Mouse (Mus musculus): ENCODE results near the gene Dpysl5. TPM values are rescaled to one million over a fixed set of nuclear protein-coding genes. Genes with fewer than 3 reads are reported as not detected.
A peak's percentile ranks its signal among the peaks of the same experiment; 100 is the strongest.

The Dpysl5 gene
- polyA plus RNA-seq, 1 experiment from 2014 or later = 17.0 TPM

- Histone ChIP-seq H3K4me1 (ENCODE audit: control insufficient read depth, insufficient read depth, low read length) (no peaks in the 10 kb centered on the region), H3K4me3 (ENCODE audit: low read depth, low read length) (no peak overlapping the region), H3K36me3 (ENCODE audit: control insufficient read depth, insufficient read depth, low read length) (no peaks in the 10 kb centered on the region), H3K27ac (replicated peaks; ENCODE audit: low read depth, low read length) (no peak overlapping the region), H3K27me3 (replicated peaks; ENCODE audit: control insufficient read depth, insufficient read depth, low read length) (no peaks in the 10 kb centered on the region), H3K9me3 (ENCODE audit: control insufficient read depth, low read length) (no peaks in the 10 kb centered on the region), H3K4me2 (ENCODE audit: low read depth, low read length) (no peak overlapping the region), H3K9ac (ENCODE audit: low read depth, low read length) (no peak overlapping the region)
- ATAC-seq (ENCODE audit: low read depth) (no peak), DNase-seq (ENCODE audit: low spot score) (no peak)
- 53% methylated on average over 3 of the region's 3 CpGs for WGBS
These were observed 78.7 kb downstream of the Dpysl5 start for GRCm38 (mm10) chr5:30790047-30790446.

DNA sequence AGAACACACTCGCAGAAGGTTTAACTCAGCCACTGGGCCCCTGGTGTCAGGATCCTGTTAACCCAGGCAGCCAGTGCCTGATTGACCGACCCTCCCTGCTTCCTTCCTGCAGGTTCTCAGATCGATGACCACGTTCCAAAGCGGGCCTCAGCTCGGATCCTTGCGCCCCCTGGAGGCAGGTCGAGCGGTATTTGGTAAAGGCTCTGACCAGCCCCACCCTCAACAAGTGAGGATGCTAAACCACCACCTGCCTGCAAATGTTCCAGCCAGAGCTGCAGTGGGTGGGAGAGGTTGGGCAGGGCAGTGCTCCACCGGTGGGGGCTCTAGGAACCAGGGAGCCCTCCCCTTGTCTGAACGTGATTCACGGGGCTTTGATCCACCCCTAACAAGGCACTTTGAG lies 84.8 kb downstream of the Dpysl5 start:
- WGBS = 16% methylated on average over 12 of the region's 12 CpGs
- Histone ChIP-seq H3K4me1 (ENCODE audit: control insufficient read depth, insufficient read depth, low read length) (no peaks in the 10 kb centered on the region), H3K4me2 (ENCODE audit: low read depth, low read length) (no peak overlapping the region), H3K36me3 (ENCODE audit: control insufficient read depth, insufficient read depth, low read length) (no peaks in the 10 kb centered on the region), H3K4me3 (ENCODE audit: low read depth, low read length) (no peak overlapping the region), H3K27ac (replicated peaks; ENCODE audit: low read depth, low read length) (no peak overlapping the region), H3K27me3 (replicated peaks; ENCODE audit: control insufficient read depth, insufficient read depth, low read length) (no peaks in the 10 kb centered on the region), H3K9ac (ENCODE audit: low read depth, low read length) (no peak overlapping the region), H3K9me3 (ENCODE audit: control insufficient read depth, low read length) (no peaks in the 10 kb centered on the region)
- DNase-seq (ENCODE audit: low spot score) (peak; percentile 56), ATAC-seq (ENCODE audit: low read depth) (peak; percentile 75)

GRCm38 (mm10) chr5:30797482-30797881 lies 86.1 kb downstream of the Dpysl5 start:
- H3K4me3 ChIP-seq (ENCODE audit: low read depth, low read length) = no peak overlapping the region
- ATAC-seq (ENCODE audit: low read depth) (0 out of 2 replicates have a peak, but pooled peaks have one; percentile 26), DNase-seq (ENCODE audit: low spot score) (no peak)
- no peaks in the 10 kb centered on the region for H3K4me1 ChIP-seq (ENCODE audit: control insufficient read depth, insufficient read depth, low read length)
- 72% methylated on average over 7 of the region's 7 CpGs for WGBS
- H3K27me3 ChIP-seq (replicated peaks; ENCODE audit: control insufficient read depth, insufficient read depth, low read length) = no peaks in the 10 kb centered on the region
- no peak overlapping the region for H3K9ac ChIP-seq (ENCODE audit: low read depth, low read length)
- no peak overlapping the region for H3K27ac ChIP-seq (replicated peaks; ENCODE audit: low read depth, low read length)
- H3K36me3 ChIP-seq (ENCODE audit: control insufficient read depth, insufficient read depth, low read length) = no peaks in the 10 kb centered on the region
- H3K9me3 ChIP-seq (ENCODE audit: control insufficient read depth, low read length) = no peaks in the 10 kb centered on the region
- H3K4me2 ChIP-seq (ENCODE audit: low read depth, low read length) = no peak overlapping the region

DNA sequence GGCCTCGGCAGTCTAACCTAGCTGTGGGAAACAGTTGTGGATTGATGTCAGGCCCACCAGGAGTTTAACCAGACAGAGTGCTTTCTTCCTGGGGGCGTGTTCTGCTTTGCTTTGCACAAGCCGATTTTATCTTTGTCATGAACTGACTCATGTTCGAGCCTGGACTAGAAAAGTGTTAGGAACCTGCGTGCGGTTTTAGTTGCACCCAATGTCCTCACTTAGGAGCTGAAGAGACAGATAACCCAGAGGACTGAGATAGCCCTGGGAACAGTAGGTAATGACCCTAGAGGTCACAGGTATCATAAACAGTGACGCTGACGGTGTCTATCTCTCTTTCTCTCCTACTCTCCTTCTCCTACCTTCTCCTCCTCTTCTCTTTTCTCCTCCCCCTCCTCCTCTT lies 86.6 kb downstream of the Dpysl5 start:
- Histone ChIP-seq H3K9ac (ENCODE audit: low read depth, low read length) (no peak overlapping the region), H3K27ac (replicated peaks; ENCODE audit: low read depth, low read length) (no peak overlapping the region), H3K36me3 (ENCODE audit: control insufficient read depth, insufficient read depth, low read length) (no peaks in the 10 kb centered on the region), H3K4me1 (ENCODE audit: control insufficient read depth, insufficient read depth, low read length) (no peaks in the 10 kb centered on the region), H3K4me3 (ENCODE audit: low read depth, low read length) (no peak overlapping the region), H3K9me3 (ENCODE audit: control insufficient read depth, low read length) (no peaks in the 10 kb centered on the region), H3K27me3 (replicated peaks; ENCODE audit: control insufficient read depth, insufficient read depth, low read length) (no peaks in the 10 kb centered on the region), H3K4me2 (ENCODE audit: low read depth, low read length) (no peak overlapping the region)
- 81% methylated on average over 8 of the region's 8 CpGs for WGBS
- DNase-seq (ENCODE audit: low spot score) (no peak), ATAC-seq (ENCODE audit: low read depth) (no peak)

DNA sequence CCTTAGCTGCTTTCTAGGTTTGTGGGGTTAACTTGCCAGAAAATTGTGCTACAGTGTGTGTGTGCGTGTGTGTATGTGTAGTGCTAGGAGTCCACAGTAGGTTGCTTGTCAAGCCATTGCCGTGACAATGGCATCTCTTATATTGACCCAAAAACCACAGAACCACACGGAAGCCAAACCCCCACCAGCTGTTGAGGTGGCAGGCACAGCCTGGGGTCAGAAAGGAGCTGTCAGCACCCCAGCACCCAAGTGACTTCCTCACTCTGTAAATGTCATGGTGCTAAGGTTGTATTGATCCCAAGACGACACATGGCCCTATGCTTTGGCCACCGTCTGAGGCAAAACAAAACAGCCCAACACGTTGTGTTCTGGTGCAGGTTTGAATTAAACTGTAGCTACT lies 87.6 kb downstream of the Dpysl5 start:
- Histone ChIP-seq H3K27me3 (replicated peaks; ENCODE audit: control insufficient read depth, insufficient read depth, low read length) (no peaks in the 10 kb centered on the region), H3K36me3 (ENCODE audit: control insufficient read depth, insufficient read depth, low read length) (no peaks in the 10 kb centered on the region), H3K4me3 (ENCODE audit: low read depth, low read length) (no peak overlapping the region), H3K27ac (replicated peaks; ENCODE audit: low read depth, low read length) (no peak overlapping the region), H3K4me2 (ENCODE audit: low read depth, low read length) (no peak overlapping the region), H3K4me1 (ENCODE audit: control insufficient read depth, insufficient read depth, low read length) (no peaks in the 10 kb centered on the region), H3K9me3 (ENCODE audit: control insufficient read depth, low read length) (no peaks in the 10 kb centered on the region), H3K9ac (ENCODE audit: low read depth, low read length) (no peak overlapping the region)
- DNase-seq (ENCODE audit: low spot score) (no peak), ATAC-seq (ENCODE audit: low read depth) (no peak)
- WGBS = 58% methylated on average over 6 of the region's 6 CpGs

GRCm38 (mm10) chr5:30802724-30803467 lies 91.5 kb downstream of the Dpysl5 start:
- Histone ChIP-seq H3K27me3 (replicated peaks; ENCODE audit: control insufficient read depth, insufficient read depth, low read length) (no peaks in the 10 kb centered on the region), H3K36me3 (ENCODE audit: control insufficient read depth, insufficient read depth, low read length) (no peaks in the 10 kb centered on the region), H3K4me1 (ENCODE audit: control insufficient read depth, insufficient read depth, low read length) (no peaks in the 10 kb centered on the region), H3K9ac (ENCODE audit: low read depth, low read length) (no peak overlapping the region), H3K4me2 (ENCODE audit: low read depth, low read length) (no peak overlapping the region), H3K4me3 (ENCODE audit: low read depth, low read length) (no peak overlapping the region), H3K27ac (replicated peaks; ENCODE audit: low read depth, low read length) (no peak overlapping the region), H3K9me3 (ENCODE audit: control insufficient read depth, low read length) (no peaks in the 10 kb centered on the region)
- 62% methylated on average over 12 of the region's 12 CpGs for WGBS
- DNase-seq (ENCODE audit: low spot score) (no peak), ATAC-seq (ENCODE audit: low read depth) (no peak)

DNA sequence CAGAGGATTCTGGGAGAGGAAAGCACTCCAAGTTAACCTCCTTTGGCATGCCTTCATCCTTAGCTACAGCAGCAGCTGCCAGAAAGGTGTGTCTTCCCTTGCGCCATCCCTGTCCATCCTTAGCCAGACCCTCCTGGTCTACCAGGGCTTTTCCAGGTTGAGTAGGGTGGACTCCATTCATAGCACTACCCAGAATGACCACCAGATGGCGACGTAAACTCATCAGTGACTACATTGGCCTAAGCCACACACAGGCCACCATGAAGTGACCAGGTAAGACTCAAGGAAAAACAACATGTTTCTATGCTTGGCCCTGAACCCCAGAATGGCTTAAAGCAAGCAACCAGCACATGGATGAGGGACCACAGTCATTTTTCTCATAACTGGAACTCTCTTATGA lies 94.7 kb downstream of the Dpysl5 start:
- ATAC-seq (ENCODE audit: low read depth) (peak; percentile 84), DNase-seq (ENCODE audit: low spot score) (peak; percentile 85)
- Histone ChIP-seq H3K36me3 (ENCODE audit: control insufficient read depth, insufficient read depth, low read length) (no peaks in the 10 kb centered on the region), H3K9me3 (ENCODE audit: control insufficient read depth, low read length) (no peaks in the 10 kb centered on the region), H3K27me3 (replicated peaks; ENCODE audit: control insufficient read depth, insufficient read depth, low read length) (no peaks in the 10 kb centered on the region), H3K27ac (replicated peaks; ENCODE audit: low read depth, low read length) (no peak overlapping the region), H3K4me3 (ENCODE audit: low read depth, low read length) (no peak overlapping the region), H3K4me2 (ENCODE audit: low read depth, low read length) (no peak overlapping the region), H3K9ac (ENCODE audit: low read depth, low read length) (no peak overlapping the region), H3K4me1 (ENCODE audit: control insufficient read depth, insufficient read depth, low read length) (no peaks in the 10 kb centered on the region)
- 13% methylated on average over 3 of the region's 3 CpGs for WGBS

DNA sequence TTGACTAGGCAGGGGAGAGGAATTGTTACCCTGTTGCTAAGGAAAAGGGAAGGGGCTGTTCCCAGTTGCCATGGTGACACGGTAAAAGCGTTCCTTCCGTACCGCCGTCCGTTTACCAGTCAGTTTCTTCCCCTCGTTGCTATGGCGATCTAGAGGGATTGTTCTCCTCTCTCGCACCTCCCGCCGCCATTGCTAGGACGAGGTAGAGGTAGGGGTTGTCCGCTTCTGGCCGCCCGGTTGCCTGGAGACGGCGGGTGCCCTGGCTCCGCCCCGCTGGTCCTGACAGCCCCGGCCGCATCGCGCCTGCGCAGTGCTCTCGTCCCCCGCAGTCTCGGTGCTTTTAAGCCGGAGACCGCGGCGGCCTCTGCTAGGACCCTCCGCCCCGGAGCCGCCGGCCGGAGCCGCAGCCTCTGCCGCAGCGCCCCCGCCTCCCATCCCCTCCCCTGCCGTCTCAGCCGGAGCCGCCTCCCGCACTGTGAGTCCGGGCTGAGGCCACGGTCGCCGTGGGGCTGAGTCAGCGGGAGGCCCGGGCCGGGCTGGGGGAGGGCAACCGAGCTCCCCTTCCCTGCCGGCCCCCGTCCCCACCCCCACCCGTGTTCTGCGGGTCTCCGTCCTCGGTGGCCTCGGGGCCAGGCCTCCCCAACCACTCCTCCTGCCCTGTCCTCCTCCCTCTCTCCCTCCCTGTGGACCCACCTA lies 103.2 kb downstream of the Dpysl5 start, which contains the start of gene Mapre3:
Gene Mapre3 (plus strand): TSS at position 218 of the 696 bp plus-strand sequence.
- no peaks in the 10 kb centered on the region for H3K36me3 ChIP-seq (ENCODE audit: control insufficient read depth, insufficient read depth, low read length)
- under 1% methylated on average over 38 of the region's 59 CpGs for WGBS
- peak within 1 kb of the TSS; percentile 70 for H3K4me3 ChIP-seq (ENCODE audit: low read depth, low read length)
- H3K4me1 ChIP-seq (ENCODE audit: control insufficient read depth, insufficient read depth, low read length) = peaks cover 17% of the 10 kb centered on the region
- DNase-seq (ENCODE audit: low spot score) (peak; percentile 95), ATAC-seq (ENCODE audit: low read depth) (peak; percentile 97)
- H3K27me3 ChIP-seq (replicated peaks; ENCODE audit: control insufficient read depth, insufficient read depth, low read length) = peaks cover 6% of the 10 kb centered on the region; the same call in 1 of the 2 replicates
- peak within 1 kb of the TSS; percentile 72 for H3K9ac ChIP-seq (ENCODE audit: low read depth, low read length)
- H3K27ac ChIP-seq (replicated peaks; ENCODE audit: low read depth, low read length) = peak within 1 kb of the TSS; percentile 19
- peak within 1 kb of the TSS; percentile 85 for H3K4me2 ChIP-seq (ENCODE audit: low read depth, low read length)
- H3K9me3 ChIP-seq (ENCODE audit: control insufficient read depth, low read length) = no peaks in the 10 kb centered on the region
